Mouse (Mus musculus) MN1 (cell line): ENCODE data around the gene Map2k6.
"Not testable (repeated sequence)": the region's sequence is repeated elsewhere in the genome, so short reads cannot be mapped to it uniquely, and the experiment has no call there.

Experiments
- DNase-seq: peaks from one replicate; pipeline ENCODE4 v3.0.0-alpha.2; 2016; ENCODE audit warnings: low spot score

The Map2k6 gene

DNA sequence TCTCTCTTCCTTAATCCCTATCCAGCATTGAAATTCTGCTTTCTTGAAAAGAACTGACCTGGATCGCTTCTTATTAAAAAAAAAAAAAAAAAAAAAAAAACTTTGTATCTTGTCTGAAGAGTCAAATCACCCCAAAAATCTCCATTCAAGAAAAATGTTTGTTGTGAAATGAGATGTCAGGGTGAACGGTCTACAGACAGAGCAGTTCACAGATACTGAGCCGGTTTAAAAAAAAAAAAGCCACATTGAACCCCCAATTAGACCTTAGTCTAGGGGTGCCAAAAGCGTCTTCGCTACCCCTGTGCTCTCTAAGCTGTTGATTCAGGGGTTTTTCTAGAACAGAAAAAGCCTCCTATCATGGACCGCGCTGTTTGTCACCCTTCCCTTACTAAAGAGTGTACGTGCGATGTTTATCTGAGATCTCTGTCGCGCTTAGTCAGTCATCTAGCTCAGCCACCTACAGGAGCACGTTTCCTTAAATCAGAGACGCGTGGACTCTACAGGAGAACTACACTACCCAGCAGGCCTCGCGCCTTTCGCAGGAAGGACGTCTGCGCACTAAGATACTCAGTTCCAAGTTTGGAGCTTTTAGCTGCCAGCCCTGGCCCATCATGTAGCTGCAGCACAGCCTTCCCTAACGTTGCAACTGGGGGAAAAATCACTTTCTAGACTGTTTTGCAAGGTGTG lies at the start of gene Map2k6:
Gene Map2k6 (plus strand): TSS at position 570 of the 687 bp plus-strand sequence.
- DNase-seq, result no peak

DNA sequence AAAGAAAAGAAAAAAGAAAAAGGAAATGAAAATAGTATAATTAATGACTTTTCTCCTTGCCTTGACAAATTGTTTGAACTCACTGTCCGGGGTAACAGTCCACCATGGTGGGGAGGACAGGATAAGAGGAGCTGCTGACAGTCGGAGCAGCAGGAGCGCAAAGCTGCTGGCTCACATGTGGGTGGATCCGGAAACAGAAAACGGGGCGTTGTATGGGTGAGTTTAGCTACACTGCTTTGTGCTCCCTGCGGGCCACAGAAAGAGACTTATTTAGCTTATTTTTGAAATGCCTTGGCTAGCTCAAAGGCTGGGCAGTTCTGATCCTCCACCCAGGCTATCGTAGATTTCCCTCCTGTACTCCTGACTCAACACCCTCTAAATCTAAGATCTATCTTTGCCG lies 44.7 kb upstream of the Map2k6 start:
- no peak for DNase-seq

DNA sequence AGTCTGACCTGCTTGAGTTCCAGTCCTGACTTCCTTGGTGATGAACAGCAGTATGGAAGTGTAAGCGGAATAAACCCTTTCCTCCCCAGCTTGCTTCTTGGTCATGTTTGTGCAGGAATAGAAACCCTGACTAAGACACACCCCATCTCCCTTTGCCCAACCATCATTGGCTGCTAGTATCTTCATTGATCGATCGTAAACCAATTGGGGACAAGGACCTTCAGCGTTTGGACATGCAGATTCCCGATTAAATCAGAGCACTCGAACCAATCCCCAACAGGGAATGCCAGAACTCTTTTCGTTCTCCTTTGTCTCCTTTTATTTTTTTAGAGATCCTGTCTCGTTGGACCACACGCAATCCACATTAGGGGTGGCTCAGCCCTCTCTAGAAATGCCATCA lies 43.8 kb upstream of the Map2k6 start:
- DNase-seq, result not testable (repeated sequence)

DNA sequence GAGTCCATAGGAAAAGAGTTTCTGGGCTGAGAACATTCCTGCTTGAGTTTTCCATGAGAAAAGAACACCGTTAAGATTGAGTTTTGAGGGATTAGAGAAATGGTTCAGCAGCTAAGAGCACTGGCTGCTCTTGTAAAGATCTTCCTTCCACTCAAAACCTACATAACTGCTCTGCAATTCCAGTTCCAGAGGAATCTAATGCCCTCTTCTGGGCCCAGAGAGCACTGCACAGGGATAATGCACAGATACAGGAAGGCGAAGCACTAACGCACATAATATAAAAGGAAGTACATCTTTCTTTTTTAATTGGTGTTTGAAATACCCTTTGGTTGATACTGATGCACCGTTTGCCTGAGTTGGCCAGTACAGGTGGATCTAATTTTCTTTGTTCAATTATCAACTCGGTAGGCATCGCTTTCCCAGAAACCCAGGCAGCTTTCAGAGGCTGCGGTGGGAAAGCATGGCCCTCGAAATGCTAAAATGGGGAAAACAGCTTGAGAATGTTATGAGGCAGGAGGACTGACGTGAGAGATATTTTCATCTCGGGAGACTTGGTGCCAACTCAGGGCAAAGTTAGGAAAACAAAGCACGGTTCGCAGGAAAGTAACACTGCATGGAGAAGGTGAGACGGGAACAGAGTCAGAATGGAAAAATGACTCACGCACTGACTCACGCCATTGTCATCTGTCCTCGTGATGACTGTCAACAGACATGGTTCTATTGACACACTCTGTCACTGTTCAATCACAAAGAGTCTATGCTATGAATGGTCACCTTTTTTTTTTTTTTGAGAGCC lies 41.0 kb upstream of the Map2k6 start:
- DNase-seq, result no peak

DNA sequence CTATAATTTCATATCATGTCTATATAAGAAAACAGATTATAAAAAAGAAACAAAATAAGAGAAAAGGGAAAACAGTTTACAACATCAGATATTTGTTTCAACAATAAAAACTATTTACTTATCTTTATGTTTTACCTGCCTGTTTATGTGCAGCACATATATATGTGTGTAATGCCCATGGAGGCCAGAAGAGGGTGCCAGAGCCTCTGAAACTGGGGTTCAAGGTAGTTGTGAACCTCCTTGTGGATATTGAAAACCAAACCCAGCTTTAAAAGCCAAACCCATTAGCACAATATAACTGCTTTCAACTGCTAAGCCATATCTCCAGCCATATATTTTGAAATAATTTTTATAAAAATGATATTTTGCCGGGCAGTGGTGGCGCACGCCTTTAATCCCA lies 33.9 kb upstream of the Map2k6 start:
- DNase-seq, result no peak

DNA sequence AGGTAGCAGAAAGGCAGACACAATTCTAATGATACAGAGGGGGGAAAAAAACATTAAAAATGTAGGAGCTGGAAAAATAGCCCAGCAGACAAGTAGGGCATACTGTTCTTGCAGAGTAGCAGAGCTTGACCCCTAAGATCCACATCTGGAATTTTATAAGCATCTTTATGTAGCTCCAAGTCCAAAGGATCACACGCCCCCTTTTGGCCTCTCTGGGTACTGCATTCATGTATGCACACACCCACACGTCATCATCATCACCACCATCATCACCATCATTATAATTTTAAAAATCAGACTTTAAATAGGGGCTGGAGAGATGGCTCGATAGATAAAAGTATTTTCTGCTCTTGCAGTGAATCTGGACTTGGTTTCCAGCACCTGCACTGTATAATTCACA lies 32.0 kb upstream of the Map2k6 start:
- DNase-seq, result no peak

DNA sequence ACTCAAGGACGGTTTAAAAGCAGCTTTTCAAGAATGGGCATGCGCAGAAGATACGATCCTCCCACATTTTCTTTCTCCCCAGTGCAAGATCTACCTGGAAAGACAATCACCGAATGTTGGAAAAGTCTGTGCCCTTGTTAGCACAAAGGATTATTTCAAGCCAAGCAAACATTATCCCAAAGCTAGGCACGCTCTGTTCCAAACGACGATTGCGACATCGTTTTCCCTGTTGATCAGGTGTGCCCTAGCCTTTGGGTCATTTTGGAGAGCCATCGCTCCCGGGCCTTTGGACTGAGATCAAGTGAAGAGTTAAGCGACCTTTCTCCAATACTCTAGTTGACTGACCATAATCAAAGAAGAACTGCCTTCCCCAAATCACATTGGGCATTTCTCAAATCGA lies 31.3 kb upstream of the Map2k6 start:
- DNase-seq, result no peak

DNA sequence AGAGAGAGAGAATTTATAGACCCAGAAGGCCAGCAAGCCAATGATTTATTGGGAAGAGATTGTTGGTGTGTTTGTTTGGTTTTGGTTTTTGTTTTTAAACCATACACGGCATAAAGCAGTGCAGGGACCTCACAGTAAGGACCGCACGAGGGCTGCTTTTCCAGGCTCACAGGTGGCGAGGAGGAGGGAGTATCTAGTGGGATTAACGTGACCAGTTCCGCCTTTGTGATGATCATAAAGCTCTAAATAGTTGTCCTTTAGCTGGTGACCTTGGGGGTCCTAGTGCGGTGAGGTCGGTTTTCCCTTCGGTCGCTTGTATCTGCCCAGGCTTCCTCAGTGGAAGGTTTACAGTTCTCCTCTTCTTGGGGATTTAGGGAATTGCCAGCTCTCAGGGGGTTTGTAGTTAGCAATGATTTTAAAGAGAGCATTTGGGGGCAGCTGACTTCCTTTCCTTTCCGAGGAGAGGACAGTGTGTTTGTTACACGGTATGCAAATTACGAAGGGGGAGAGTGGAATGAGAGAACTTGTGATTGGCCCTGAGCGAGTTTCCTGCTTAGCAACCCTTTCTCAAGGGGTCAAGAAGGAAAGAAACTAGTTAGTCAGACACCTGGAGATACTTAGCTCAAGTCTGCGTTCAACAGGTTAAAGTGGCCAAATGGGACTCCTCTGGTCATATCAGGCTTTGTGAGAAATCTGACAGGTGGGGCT lies 29.5 kb upstream of the Map2k6 start:
- DNase-seq, result no peak

DNA sequence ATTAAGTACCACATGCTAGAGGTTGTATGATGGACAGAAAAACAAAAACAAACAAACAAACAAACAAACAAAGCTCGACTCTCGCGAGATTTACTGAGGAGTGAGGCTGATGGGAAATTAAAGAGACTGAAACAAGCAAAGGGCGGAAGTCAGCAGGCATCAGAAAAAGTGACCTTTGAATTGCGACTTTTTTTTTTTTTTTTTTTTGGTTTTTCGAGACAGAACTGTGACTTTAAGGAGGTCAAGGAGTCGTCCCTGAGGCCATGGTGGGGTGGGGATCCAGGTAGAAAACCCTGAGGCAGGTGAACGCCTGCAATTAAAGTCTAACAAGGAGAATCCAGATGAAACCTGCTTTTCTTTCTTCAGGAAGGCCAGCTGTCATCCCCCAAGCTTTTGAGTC lies 27.1 kb upstream of the Map2k6 start:
- DNase-seq, result no peak

DNA sequence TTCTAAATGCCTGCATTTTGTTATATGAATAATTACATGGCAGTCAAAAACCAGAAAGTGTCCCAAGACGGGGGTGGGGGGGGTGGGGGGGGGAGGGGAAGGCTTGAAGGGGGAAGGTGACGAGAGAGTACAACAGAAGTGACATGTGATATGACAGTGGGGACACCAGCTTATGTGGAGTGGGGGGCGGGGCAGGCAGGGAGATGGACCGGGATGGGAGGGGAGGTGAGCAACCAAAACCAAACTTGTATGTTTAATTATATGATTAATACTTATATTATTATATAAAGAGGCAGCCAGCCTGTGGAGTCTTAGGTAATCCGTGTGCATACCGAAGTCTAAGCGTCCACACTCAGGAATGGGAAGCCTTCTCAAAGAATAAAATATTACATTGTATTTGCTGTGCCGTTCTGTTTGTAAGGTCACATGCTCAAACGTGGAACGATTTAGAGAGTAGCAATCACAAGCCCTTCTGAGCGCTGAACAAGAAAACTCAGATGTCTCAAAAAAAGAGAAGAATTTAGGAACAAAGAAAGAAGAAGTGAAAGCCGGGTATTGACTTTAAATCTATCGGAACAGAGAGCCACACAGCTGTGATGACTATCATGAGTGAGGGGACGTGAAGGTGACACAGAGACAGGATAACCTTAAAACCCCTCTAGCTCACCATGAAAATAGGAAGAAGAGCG lies 26.5 kb upstream of the Map2k6 start:
- DNase-seq, result no peak

DNA sequence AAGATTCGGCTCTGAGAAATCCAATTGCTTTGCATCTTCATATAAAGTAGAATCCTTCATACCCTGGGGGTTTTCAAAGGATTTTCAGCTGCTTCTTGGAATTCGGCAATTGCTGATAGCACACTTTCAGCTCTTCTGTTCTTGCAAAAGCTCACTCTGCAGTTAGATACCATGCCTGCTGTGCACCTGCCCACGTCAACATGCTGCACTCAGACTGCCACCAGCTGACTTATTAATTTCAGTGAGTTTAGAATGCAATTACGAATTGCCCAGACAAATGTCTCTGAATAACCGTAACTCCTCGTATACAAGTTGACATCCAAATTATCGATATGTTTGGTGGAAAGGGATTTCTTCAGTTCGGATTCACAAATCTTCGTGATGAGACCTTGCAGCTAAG lies 24.9 kb upstream of the Map2k6 start:
- no peak for DNase-seq

DNA sequence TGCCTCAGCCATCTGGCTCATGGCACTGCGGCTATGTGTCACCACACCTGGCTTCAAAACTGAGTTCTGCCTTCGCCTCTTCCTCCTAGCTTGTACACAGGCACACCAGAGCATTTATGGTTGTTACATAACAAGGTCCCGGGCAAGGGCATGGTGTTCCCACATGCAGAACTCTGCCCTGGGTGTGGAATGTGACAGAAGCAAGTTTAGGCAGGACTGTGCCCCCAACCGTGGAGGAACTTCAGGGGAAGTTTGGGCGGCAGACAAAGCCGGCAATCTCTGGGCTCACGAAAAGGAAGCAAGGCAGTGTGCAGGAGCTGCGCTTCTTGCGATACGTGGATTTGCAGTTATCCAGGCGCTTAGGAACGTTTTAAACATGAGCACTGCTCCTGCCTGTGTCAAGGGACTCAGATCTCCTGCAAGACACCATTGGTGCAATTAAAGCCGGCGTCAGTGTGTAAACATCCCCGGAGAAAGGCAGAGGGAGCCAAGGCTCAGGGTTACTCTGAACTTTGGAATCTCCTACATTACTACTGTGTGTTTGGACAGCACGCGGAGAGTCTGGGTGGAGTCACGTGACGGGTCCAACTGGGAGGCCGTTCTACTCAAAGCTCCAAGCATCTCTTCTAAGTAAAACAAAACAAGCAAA lies 19.1 kb upstream of the Map2k6 start:
- no peak for DNase-seq

DNA sequence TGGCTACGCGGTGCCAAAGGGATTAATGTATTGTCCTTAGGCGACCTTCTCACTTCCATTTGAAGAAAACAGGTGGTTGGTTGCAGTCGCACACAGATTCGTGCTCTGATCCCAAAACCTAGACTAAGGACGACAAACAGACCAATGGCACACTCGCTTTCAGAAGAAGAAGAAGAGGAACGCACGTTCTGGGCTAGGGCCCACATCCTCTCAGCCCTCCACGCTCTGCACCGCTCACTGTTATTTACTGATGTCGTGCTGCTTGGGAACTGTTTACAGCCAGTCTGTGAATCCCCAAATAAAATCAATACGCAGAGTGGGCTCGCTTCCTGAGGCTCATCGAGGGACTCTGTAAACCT lies 18.6 kb upstream of the Map2k6 start:
- no peak for DNase-seq

DNA sequence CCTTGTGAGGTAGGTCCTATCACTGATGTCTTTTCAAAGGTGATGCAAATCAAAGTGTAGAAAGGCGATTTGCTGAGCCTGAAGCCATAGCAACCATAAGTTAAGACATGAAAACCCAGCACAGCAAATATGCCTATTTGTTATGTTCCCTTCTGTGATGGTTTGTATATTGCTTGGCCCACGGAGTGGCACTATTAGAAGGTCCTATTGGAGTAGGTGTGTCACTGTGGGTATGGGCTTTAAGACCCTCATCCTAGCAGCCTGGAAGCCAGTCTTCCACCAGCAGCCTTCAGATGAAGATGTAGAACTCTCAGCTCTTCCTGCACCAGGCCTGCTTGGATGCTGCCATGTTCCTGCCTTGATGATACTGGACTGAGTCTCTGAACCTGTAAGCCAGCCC lies 13.4 kb upstream of the Map2k6 start:
- no peak for DNase-seq

DNA sequence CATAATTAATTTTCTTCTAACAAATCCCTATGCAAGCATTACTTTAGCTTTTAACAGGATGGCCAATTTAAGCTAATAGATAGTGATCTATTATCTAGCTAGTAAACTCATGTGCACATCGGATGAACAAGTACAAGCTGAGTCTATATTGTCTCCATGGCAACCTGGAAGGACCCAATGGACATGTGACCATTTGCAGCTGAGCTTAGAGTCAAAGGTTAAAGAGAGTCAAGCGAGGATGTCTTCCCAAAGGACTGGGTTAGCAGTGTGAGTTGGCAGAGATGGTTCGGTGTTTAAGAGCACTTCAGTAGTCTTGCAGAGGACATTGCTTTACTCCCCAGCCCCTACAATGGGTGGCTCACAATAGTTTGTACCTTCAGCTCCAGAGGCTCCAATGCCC lies 6.2 kb upstream of the Map2k6 start:
- DNase-seq, result no peak

DNA sequence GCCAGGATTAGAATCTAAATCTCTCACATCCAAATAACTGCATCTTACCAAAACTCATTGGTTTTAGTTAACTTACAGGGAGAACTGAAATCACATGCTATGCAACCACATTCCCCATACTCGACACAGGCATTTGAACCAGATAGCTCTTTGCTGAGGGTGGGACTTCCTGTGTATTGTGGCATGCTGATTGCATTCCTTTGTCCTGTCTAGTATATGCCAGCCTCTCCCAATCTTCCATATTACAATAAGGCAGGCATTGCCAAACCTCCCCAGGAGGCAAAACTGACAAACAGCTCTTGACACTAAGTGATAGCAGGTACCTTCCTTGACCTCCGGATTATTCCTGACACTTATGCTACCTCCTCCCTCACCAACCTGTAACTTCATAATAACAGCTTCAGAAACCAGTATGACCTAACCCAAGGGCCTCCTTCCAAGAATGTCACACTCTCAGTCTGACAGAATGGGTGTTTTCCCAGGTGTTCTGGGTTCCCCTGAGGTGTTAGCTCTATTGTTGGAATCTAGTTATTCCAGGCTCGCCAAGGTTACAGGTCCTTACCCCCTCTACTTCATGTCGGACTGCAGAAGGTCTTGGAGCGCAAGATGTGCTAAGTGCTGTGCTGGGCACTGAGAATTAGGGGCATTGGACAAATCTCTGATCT lies 4.0 kb upstream of the Map2k6 start:
- DNase-seq, result no peak

DNA sequence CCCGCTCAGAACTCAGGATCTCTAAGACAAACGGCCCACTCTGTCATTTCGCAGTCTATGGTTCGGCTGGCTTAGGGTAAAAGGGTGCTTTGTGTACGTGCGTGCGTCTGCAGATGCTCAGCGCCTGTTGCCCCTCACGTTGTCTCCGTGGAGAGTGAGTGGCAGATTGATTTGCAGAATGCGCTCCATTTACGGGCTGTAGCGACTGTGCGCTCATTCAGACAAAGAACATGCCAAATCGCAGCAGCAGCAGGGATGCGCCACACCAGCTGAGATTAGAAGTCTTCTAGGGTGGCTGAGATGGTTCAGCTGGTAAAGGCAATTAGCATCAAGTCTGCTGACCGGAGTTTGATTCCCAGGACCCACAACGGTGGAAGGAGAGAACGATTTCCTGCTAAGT lies 2.8 kb upstream of the Map2k6 start:
- DNase-seq, result no peak

DNA sequence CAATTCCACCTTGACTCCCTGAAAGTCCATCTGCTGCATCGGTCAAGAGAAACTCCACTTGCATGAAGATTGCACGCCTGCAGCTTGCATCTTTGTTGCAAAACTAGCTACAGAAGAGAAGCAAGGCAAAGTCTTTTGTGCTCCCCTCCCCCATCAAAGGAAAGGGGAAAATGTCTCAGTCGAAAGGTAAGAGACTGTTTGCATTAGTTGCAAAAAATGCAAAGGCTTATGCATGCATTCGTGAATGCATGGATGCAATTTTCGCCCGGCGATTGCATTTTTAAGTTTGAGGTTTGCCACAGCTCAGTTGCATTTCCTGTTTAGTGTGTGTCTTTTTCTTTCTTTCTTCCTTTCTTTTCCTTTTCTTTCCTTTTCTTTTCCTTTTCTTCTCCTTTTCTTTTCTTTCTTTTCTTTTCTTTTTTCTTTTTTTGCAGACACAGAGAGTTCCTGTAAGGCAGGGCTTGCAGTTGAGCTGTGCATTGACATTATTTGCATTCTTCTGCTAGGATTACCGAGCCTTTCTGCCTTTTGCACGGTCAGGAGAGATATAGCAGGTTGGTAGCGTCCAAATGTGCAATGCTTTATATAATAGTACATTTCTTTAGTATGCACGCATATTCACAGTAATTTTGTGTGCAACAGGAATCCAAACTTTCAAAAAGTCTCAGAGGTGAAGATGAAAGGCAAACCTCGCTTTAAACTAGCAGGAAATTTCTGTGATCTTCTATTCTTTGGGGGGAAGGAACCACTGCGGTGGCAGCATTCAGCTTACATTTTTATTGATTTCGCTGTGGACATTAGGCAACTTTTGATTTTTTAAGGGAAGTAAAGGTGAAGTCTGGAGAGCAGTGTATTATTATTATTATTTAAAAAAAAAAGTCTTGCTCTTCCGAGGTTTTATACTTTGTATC lies 573 bp downstream of the Map2k6 start:
- no peak for DNase-seq

DNA sequence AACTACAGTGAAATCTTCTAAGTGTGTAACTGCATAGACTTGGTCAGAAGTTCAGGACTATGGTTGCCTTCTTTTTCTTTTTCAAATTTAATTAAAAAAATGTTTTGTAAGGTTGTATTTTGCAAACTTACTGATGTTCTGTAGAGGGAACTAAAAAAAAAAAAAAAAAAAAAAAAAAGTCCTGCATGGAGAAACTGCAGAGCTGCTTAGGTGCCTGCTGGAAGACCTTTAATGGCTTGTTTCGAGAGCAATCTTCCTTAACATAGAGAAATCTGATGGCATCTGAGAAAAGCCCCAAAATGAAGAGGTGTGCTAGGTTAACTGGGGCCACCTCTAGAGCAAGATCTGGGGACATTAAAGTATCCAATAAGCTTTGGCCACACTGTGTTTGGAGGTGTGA lies 1.4 kb downstream of the Map2k6 start:
- DNase-seq, result no peak

DNA sequence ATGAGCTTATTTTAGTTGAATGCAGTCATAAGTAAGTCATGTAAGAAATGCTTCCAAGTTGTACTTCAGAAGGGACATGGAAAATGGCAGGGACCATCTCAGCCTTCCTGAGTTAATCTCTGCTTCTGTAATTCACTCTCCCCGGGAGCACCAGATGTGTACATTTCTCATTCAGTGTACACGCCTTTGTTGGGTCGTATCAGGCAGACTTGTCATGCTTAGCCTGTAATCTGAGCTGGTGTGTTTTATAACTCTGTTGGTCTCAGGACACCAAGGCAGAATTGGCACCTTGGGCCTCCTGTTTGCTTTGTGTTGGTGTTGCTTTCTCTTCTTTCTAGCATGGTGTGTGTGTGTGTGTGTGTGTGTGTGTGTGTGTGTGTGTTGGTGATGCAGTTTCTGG lies 3.7 kb downstream of the Map2k6 start:
- DNase-seq, result no peak

DNA sequence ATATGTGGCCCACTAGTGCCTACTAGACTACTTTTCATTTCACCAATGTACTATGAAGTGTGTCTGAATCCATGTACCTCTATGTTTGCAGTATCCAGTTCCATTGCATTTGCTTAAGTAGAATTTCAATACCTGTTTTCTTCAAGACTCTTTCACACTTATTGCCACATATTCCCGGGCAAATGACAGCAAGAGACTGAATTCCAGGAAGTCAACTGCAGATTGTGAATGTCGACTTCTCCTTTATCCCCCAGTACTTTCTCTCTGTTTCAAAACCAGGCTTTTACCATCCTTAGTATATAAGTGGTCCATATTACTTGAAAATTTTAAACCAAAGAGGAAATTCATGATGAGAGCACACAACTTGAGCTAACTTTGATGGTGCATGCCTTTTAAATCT lies 4.7 kb downstream of the Map2k6 start:
- DNase-seq, result no peak
